Mouse (Mus musculus) small intestine, adult 2 months (tissue): ENCODE measurements around the gene Olfr1359. TPM values are rescaled to one million over a fixed set of nuclear protein-coding genes. Genes with fewer than 3 reads are reported as not detected.

Experiments used
- H3K27ac ChIP-seq: fragments of 200-500 bp; 2 replicates; pipeline ENCODE4 v1.5.1; 2012; ENCODE audit warnings: low read depth, low read length, control low read depth, inconsistent platforms; ENCODE audit not compliant: insufficient read depth
- H3K27me3 ChIP-seq: fragments of 200-500 bp; 2 replicates; pipeline ENCODE4 v1.6.1; 2012; ENCODE audit warnings: mild to moderate bottlenecking, moderate library complexity, low read length, inconsistent platforms; ENCODE audit not compliant: control insufficient read depth, insufficient read depth
- H3K36me3 ChIP-seq: fragments of 200-500 bp; 2 replicates; pipeline ENCODE4 v1.6.1; 2012; ENCODE audit warnings: mild to moderate bottlenecking, low read length, control low read depth, inconsistent platforms; ENCODE audit not compliant: control insufficient read depth, insufficient read depth
- H3K4me1 ChIP-seq: fragments of 200-500 bp; 2 replicates; pipeline ENCODE4 v1.6.1; 2012; ENCODE audit warnings: low read length, inconsistent platforms, mixed read lengths; ENCODE audit not compliant: control insufficient read depth, insufficient read depth, insufficient read length
- H3K4me3 ChIP-seq: fragments of 200-500 bp; 2 replicates; pipeline ENCODE4 v1.5.1; 2012; ENCODE audit warnings: low read depth, mild to moderate bottlenecking, control low read depth, inconsistent platforms, low read length, moderate library complexity
- CTCF ChIP-seq: fragments of 200-500 bp; IDR thresholded peaks from 2 replicates; pipeline ENCODE4 v1.5.1; 2012; ENCODE audit warnings: low read depth, mild to moderate bottlenecking, control low read depth, inconsistent platforms, low read length, moderate library complexity, mixed read lengths; ENCODE audit not compliant: insufficient replicate concordance, insufficient read length; ENCODE audit errors: extremely low read depth
- POLR2A ChIP-seq: fragments of 200-500 bp; IDR thresholded peaks from 2 replicates; pipeline ENCODE4 v1.6.1; 2012; ENCODE audit warnings: low read depth, mild to moderate bottlenecking, control low read depth, inconsistent platforms, low read length, moderate library complexity
- WGBS: fragments of 180-500 bp; shearing (Covaris S2); methylation state at CpG from one replicate; pipeline ENCODE4 v1.1.7; 2018; 5-methylcytosine and 5-hydroxymethylcytosine counted together
- polyA plus RNA-seq: library from polyadenylated mRNA; depleted of rRNA; stranded (reverse); fragments of >200 nt; gene quantifications from 2 replicates; pipeline ENCODE4 v1.2.3, GENCODE M21; 2012; rRNA removed

Gene Olfr1359
- not detected in 2 replicates for polyA plus RNA-seq

GRCm38 (mm10) chr13:21697811-21698210 lies at the start of gene Olfr1359:
Olfr1359 (plus strand) TSS chr13:21698111.
- Histone ChIP-seq H3K27me3 (no peaks in the 10 kb centered on the region), H3K4me3 (no peak within 1 kb of the TSS), H3K36me3 (no peaks in the 10 kb centered on the region), H3K4me1 (no peaks in the 10 kb centered on the region), H3K27ac (no peak within 1 kb of the TSS)
- no peak for TF ChIP-seq CTCF
- TF ChIP-seq POLR2A = no peak

DNA sequence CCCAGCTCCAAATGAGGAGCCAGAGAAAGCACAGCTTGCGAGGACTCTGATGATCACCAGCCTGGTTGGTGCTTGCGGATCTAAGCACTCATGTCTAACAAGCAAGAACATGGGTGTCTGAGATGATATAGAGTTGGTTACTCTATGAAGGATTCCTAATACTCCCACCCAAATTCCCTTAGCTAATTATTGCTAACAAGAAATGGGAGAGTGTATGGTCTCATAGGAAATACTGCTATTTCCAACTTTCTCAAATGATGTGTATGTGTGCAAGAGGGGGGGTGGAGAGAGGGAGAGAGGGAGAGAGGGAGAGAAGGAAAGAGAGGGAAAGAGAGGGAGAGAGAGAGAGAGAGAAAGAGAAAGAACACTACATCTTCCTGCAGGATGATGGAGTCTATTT lies 34.6 kb upstream of the Olfr1359 start, which contains the start of gene Olfr1361:
Olfr1361 (minus strand) TSS at position 101 of the 400 bp plus-strand sequence.
- 78% methylated on average over 2 of the region's 2 CpGs for WGBS
- H3K4me3 ChIP-seq = no peak within 1 kb of the TSS
- H3K36me3 ChIP-seq = no peaks in the 10 kb centered on the region
- no peaks in the 10 kb centered on the region for H3K27me3 ChIP-seq
- no peak within 1 kb of the TSS for H3K27ac ChIP-seq
- no peak for TF ChIP-seq POLR2A
- TF ChIP-seq CTCF = no peak
- no peaks in the 10 kb centered on the region for H3K4me1 ChIP-seq

- WGBS = 80% methylated on average over 2 of the region's 2 CpGs
- no peaks in the 10 kb centered on the region for H3K36me3 ChIP-seq
- H3K4me3 ChIP-seq = no peak within 1 kb of the TSS
- no peaks in the 10 kb centered on the region for H3K4me1 ChIP-seq
- no peaks in the 10 kb centered on the region for H3K27me3 ChIP-seq
- H3K27ac ChIP-seq = no peak within 1 kb of the TSS
- TF ChIP-seq POLR2A = no peak
- TF ChIP-seq CTCF = no peak
Measured at GRCm38 (mm10) chr13:21677305-21677704, 20.6 kb upstream of the Olfr1359 start, which contains the start of gene Olfr1360. Olfr1360 (minus strand) TSS chr13:21677405.

DNA sequence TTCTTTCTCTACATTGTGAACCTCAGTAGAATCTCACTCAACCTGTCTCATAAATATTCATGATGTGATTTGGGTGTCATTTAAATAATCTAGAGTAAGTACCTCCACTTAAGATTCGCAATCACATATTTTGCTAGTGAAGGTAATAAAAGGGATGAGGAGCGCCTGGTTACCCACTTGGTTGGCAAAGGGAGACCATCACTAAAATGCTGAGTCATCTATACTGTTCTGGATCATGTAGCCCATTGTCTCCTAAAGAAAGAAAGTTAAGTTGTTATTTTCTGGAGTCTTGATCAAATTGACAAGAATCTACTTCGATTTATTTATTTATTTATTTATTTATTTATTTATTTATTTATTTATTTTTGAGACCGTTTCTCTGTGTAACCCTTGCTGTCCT lies 8.8 kb downstream of the Olfr1359 start:
- no peaks in the 10 kb centered on the region for H3K27me3 ChIP-seq
- no peaks in the 10 kb centered on the region for H3K36me3 ChIP-seq
- H3K4me3 ChIP-seq = no peak overlapping the region
- no peak for TF ChIP-seq CTCF
- no peak for TF ChIP-seq POLR2A
- no peak overlapping the region for H3K27ac ChIP-seq
- WGBS = 55% methylated on average over 4 of the region's 4 CpGs
- no peaks in the 10 kb centered on the region for H3K4me1 ChIP-seq

- Histone ChIP-seq H3K27me3 (no peaks in the 10 kb centered on the region), H3K36me3 (no peaks in the 10 kb centered on the region), H3K27ac (peak overlapping the region; percentile 41), H3K4me1 (peaks cover 4% of the 10 kb centered on the region; the same call in 1 of the 2 replicates), H3K4me3 (peak overlapping the region; percentile 69)
- WGBS = under 1% methylated on average over 32 of the region's 32 CpGs
- TF ChIP-seq POLR2A = no peak; the same call in 1 of the 2 replicates
- TF ChIP-seq CTCF = peak; percentile 87
Measured at GRCm38 (mm10) chr13:21710031-21710711, 12.3 kb downstream of the Olfr1359 start.

DNA sequence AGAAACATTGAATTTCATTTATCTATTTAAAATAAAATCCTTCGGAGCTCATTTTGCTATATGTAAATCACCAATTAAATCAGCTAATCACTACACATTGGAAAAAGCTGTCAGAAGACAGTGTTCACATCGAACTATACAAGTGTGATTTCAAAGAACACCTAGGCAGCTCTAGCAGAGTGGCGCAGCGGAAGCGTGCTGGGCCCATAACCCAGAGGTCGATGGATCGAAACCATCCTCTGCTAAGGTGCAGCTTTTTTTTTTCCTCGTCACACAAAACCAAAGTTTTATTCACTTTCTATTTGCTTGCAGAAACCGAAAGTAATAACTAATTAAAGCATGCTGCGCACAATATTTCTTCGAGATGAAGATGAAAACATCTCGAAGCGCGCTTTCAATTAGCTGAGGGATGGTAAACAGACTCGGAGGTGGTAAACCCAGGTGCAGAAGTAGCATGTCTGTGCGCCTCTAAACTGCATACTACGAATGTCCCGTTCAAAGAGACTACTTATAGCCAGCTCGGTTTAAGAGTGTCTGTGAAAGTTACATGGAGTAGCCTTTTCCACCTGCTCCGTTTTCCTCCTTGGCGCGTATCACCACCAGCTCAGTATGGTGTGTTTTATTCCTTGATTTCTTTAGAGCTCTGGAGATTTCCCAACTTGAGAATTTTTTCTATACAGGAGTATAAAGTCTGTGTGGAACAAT lies 13.1 kb downstream of the Olfr1359 start:
- H3K4me1 ChIP-seq = peaks cover 8% of the 10 kb centered on the region; the same call in 1 of the 2 replicates
- TF ChIP-seq CTCF (no peak), POLR2A (no peak)
- H3K27ac ChIP-seq = peak overlapping the region; percentile 4
- H3K36me3 ChIP-seq = no peaks in the 10 kb centered on the region
- WGBS = 3% methylated on average over 22 of the region's 22 CpGs
- H3K4me3 ChIP-seq = peak overlapping the region; percentile 10; the same call in 1 of the 2 replicates
- no peaks in the 10 kb centered on the region for H3K27me3 ChIP-seq

- no peaks in the 10 kb centered on the region for H3K36me3 ChIP-seq
- WGBS = 19% methylated on average over 4 of the region's 4 CpGs
- TF ChIP-seq CTCF (no peak), POLR2A (no peak)
- peaks cover 8% of the 10 kb centered on the region; the same call in 1 of the 2 replicates for H3K4me1 ChIP-seq
- no peaks in the 10 kb centered on the region for H3K27me3 ChIP-seq
- H3K27ac ChIP-seq = no peak overlapping the region
- no peak overlapping the region for H3K4me3 ChIP-seq
Measured at GRCm38 (mm10) chr13:21711698-21712097, 13.8 kb downstream of the Olfr1359 start.
